In genomic region chr11:97999748-98000147, GRCm38 (mm10) we compare ENCODE assay signal across 1 mouse cellular context.
TF ChIP-seq lines count a peak whose summit lies in the region.

No protein-coding gene starts in this region.

TF ChIP-seq in CH12.LX, 34 proteins besides CTCF, POLR2A, EP300 and RAD21:
- TF ChIP-seq MAZ (IDR thresholded peaks at IDR 0.05; ENCODE audit: low read depth, low read length) (0 out of 2 replicates have a peak, but pooled peaks have one; percentile 78), JUND (conservative IDR thresholded peaks at IDR 0.05; ENCODE audit: low read depth, low read length) (no peak), TBP (conservative IDR thresholded peaks at IDR 0.05; ENCODE audit: low read depth, low read length) (0 out of 2 replicates have a peak, but pooled peaks have one; percentile 22), SIN3A (IDR thresholded peaks at IDR 0.05; ENCODE audit: low read length) (no peak), NRF1 (IDR thresholded peaks at IDR 0.05; ENCODE audit: low read depth, low read length) (no peak; the same call in 1 of the 2 replicates), POLR2AphosphoS2 (IDR thresholded peaks at IDR 0.05; ENCODE audit: low read depth, low read length) (no peak), E2F4 (IDR thresholded peaks at IDR 0.05; ENCODE audit: insufficient replicate concordance, low read depth, low read length) (0 out of 2 replicates have a peak, but pooled peaks have one; percentile 41), IRF4 (IDR thresholded peaks at IDR 0.05; ENCODE audit: low read depth, low read length) (no peak), CHD1 (IDR thresholded peaks at IDR 0.05; ENCODE audit: low read depth, low read length) (peak; percentile 85; the same call in 1 of the 2 replicates), ZC3H11A (IDR thresholded peaks at IDR 0.05; ENCODE audit: low read depth, low read length) (no peak), ELF1 (IDR thresholded peaks at IDR 0.05; ENCODE audit: low read depth, low read length) (no peak; the same call in 1 of the 2 replicates), HCFC1 (IDR thresholded peaks at IDR 0.05; ENCODE audit: low read depth, low read length) (peak; percentile 12; the same call in 1 of the 2 replicates), PAX5 (IDR thresholded peaks at IDR 0.05; ENCODE audit: low read length) (no peak), ZKSCAN1 (IDR thresholded peaks at IDR 0.05; ENCODE audit: borderline replicate concordance, low read depth, low read length) (no peak), MYC (IDR thresholded peaks at IDR 0.05; ENCODE audit: low read depth, low read length) (0 out of 2 replicates have a peak, but pooled peaks have one; percentile 2), MAFK (IDR thresholded peaks at IDR 0.05; ENCODE audit: insufficient replicate concordance, low read length) (0 out of 2 replicates have a peak, but pooled peaks have one; percentile 9), GABPA (IDR thresholded peaks at IDR 0.05; ENCODE audit: insufficient replicate concordance, low read depth, low read length) (no peak), MAX (IDR thresholded peaks at IDR 0.05; ENCODE audit: low read length) (peak; percentile 62), JUN (IDR thresholded peaks at IDR 0.05; ENCODE audit: insufficient read depth, low read depth, low read length) (no peak; the same call in 1 of the 2 replicates), ZMIZ1 (IDR thresholded peaks at IDR 0.05; ENCODE audit: low read depth, low read length) (peak; percentile 69; the same call in 1 of the 2 replicates), UBTF (IDR thresholded peaks at IDR 0.05; ENCODE audit: low read depth, low read length) (no peak), USF1 (IDR thresholded peaks at IDR 0.05; ENCODE audit: low read depth, low read length) (no peak), RCOR1 (conservative IDR thresholded peaks at IDR 0.05; ENCODE audit: low read depth, low read length) (peak; percentile 87), MXI1 (IDR thresholded peaks at IDR 0.05; ENCODE audit: low read depth, low read length) (peak; percentile 1; the same call in 1 of the 2 replicates), NELFE (IDR thresholded peaks at IDR 0.05; ENCODE audit: low read depth, low read length) (peak; percentile 75), KAT2A (IDR thresholded peaks at IDR 0.05; ENCODE audit: insufficient replicate concordance, low read length) (0 out of 2 replicates have a peak, but pooled peaks have one; percentile 31), CHD2 (IDR thresholded peaks at IDR 0.05; ENCODE audit: low read length) (peak; percentile 53), SMC3 (IDR thresholded peaks at IDR 0.05; ENCODE audit: low read depth, low read length) (peak; percentile 16; the same call in 1 of the 2 replicates), TCF12 (IDR thresholded peaks at IDR 0.05; ENCODE audit: low read depth, low read length) (no peak; the same call in 1 of the 2 replicates), MEF2A (IDR thresholded peaks at IDR 0.05; ENCODE audit: borderline replicate concordance, low read depth, low read length) (no peak; the same call in 1 of the 2 replicates), BHLHE40 (IDR thresholded peaks at IDR 0.05; ENCODE audit: low read depth, low read length) (no peak), USF2 (conservative IDR thresholded peaks at IDR 0.05; ENCODE audit: low read depth, low read length) (no peak), ETS1 (conservative IDR thresholded peaks at IDR 0.05; ENCODE audit: low read depth, low read length) (peak; percentile 28; the same call in 1 of the 2 replicates)
